Mouse (Mus musculus) mouse embryonic stem cell (cell line): ENCODE data around the gene Slc22a2.
"Not testable (repeated sequence)": the region's sequence is repeated elsewhere in the genome, so short reads cannot be mapped to it uniquely, and the experiment has no call there.

Experiments
- in situ Hi-C, 2 experiments: fragments of 300-500 bp; cut with MboI; formaldehyde crosslinking; loops; 1 replicate in 1 of 2; 3 replicates in 1 of 2; pipeline ENCODE4 v1.14.3; 2019 to 2020; ENCODE audit warnings: low sequenced_read_pairs in 2 of 2, low pct_unique_long_range_greater_than_20kb in 1 of 2, mixed read lengths in 1 of 2; ENCODE audit not compliant: unreplicated experiment in 1 of 2

The Slc22a2 gene

GRCm38 (mm10) chr17:12672285-12672790, 88.4 kb downstream of the Slc22a2 start:
- in situ Hi-C loops, result no loop called here

GRCm38 (mm10) chr17:12673871-12674270, 89.9 kb downstream of the Slc22a2 start:
- in situ Hi-C loops, result no loop called here

- in situ Hi-C loops, result not testable (repeated sequence)
These were observed 91.0 kb downstream of the Slc22a2 start for GRCm38 (mm10) chr17:12674980-12675379.

GRCm38 (mm10) chr17:12675646-12676045, 91.7 kb downstream of the Slc22a2 start, which contains the start of gene Slc22a1:
Gene Slc22a1, minus strand, starts transcription at chr17:12675829.
- in situ Hi-C loops, result no loop called here

- in situ Hi-C loops, result no loop called here
These were observed 93.2 kb downstream of the Slc22a2 start for GRCm38 (mm10) chr17:12677139-12677538.
